Mouse (Mus musculus) gastrocnemius, adult 18-20 months (tissue): ENCODE measurements at regions not wholly inside any gene's neighbourhood (a gene's known extent, or its start where the extent isn't known, plus 50 kb on each side); places are given as distances from the start of the nearest gene placed in this dataset.

Experiments
- DNase-seq: peaks from one replicate; pipeline ENCODE4 v3.0.0; 2021; ENCODE audit warnings: low spot score

GRCm38 (mm10) chr13:100899566-100899965, 66.3 kb upstream of the Slc30a5 start:
- no peak for DNase-seq

- DNase-seq, result no peak
These were observed 60.6 kb upstream of the Slc30a5 start for GRCm38 (mm10) chr13:100893871-100894270.

- no peak for DNase-seq
These were observed 59.9 kb upstream of the Slc30a5 start for GRCm38 (mm10) chr13:100893096-100893495.

- DNase-seq, result no peak
These were observed 59.4 kb upstream of the Slc30a5 start for GRCm38 (mm10) chr13:100892647-100893071.

- DNase-seq, result peak; percentile 69
These were observed 59.0 kb upstream of the Slc30a5 start for GRCm38 (mm10) chr13:100892204-100892603.

GRCm38 (mm10) chr13:100890457-100890856, 57.2 kb upstream of the Slc30a5 start:
- DNase-seq, result no peak

GRCm38 (mm10) chr13:100888481-100888880, 55.3 kb upstream of the Slc30a5 start:
- no peak for DNase-seq

GRCm38 (mm10) chr13:100883711-100884110, 50.5 kb upstream of the Slc30a5 start:
- no peak for DNase-seq
